17 mouse cellular contexts compared by ENCODE assay signal in genomic region chr8:15233241-15233640, GRCm38 (mm10).
"Had no signal": no experiment of that assay in that cellular context is flagged by ENCODE, and none has a peak within 500 bp of the region (broad histone marks: within the 10 kb centered on the region; RNA-seq: fewer than 3 reads in every experiment).

No protein-coding gene starts in this region.

- H3K9ac ChIP-seq: kidney, embryonic 15.5 days; limb, embryonic 12.5 days; limb, embryonic 15.5 days; liver, embryonic 14.5 days; liver, postnatal 0 days; lung, embryonic 14.5 days; midbrain, embryonic 13.5 days had no signal

- H3K4me2 ChIP-seq: kidney, embryonic 15.5 days; limb, embryonic 12.5 days; limb, embryonic 15.5 days; liver, embryonic 11.5 days; lung, embryonic 14.5 days; midbrain, embryonic 13.5 days had no signal

- H3K27me3 ChIP-seq: kidney, embryonic 15.5 days; limb, embryonic 12.5 days; limb, embryonic 15.5 days; midbrain, embryonic 13.5 days had no signal

- H3K4me3 ChIP-seq: kidney, embryonic 15.5 days; limb, embryonic 12.5 days; limb, embryonic 15.5 days; midbrain, embryonic 10.5 days; midbrain, embryonic 13.5 days had no signal

- H3K4me1 ChIP-seq: limb, embryonic 12.5 days; limb, embryonic 15.5 days; midbrain, embryonic 10.5 days; midbrain, embryonic 13.5 days had no signal

- H3K9me3 ChIP-seq: kidney, embryonic 15.5 days; limb, embryonic 12.5 days; limb, embryonic 15.5 days; midbrain, embryonic 10.5 days; midbrain, embryonic 13.5 days had no signal

- H3K36me3 ChIP-seq: kidney, embryonic 15.5 days; limb, embryonic 12.5 days; limb, embryonic 15.5 days; midbrain, embryonic 10.5 days; midbrain, embryonic 13.5 days had no signal

- H3K27ac ChIP-seq: kidney, embryonic 15.5 days; limb, embryonic 12.5 days; limb, embryonic 15.5 days; liver, embryonic 14.5 days; macrophage; midbrain, embryonic 10.5 days; midbrain, embryonic 13.5 days; stomach, postnatal 0 days had no signal

- ATAC-seq: intestine, postnatal 0 days; liver, postnatal 0 days; lung, postnatal 0 days; midbrain, embryonic 13.5 days had no signal

- DNase-seq: kidney, adult 8-10 months; kidney, postnatal 14 days; left cerebral cortex, postnatal 4 days; liver, postnatal 0 days; lung, embryonic 14.5 days; thymus, postnatal 25 days had no signal
